Mouse (Mus musculus) cerebellum, postnatal 4 days (tissue): ENCODE measurements around the gene Basp1.
A peak's percentile ranks its signal among the peaks of the same experiment; 100 is the strongest.
"Not testable (repeated sequence)": the region's sequence is repeated elsewhere in the genome, so short reads cannot be mapped to it uniquely, and the experiment has no call there.

Experiments used
- DNase-seq, 2 experiments: peaks; one replicate each; pipeline ENCODE4 v3.0.0; 2022; ENCODE audit warnings: low spot score in 2 of 2, mixed read lengths in 1 of 2

Gene Basp1

GRCm38 (mm10) chr15:25413378-25413901 is at the start of gene Basp1:
Gene Basp1, minus strand, starts transcription at chr15:25413764.
- DNase-seq = peak; percentile 67 to 89

GRCm38 (mm10) chr15:25463076-25463475 is 49.5 kb upstream of the Basp1 start:
- DNase-seq = not testable (repeated sequence)

- DNase-seq = no peak
These were observed 48.6 kb upstream of the Basp1 start for GRCm38 (mm10) chr15:25462056-25462762.

- DNase-seq = no peak
These were observed 46.3 kb upstream of the Basp1 start for GRCm38 (mm10) chr15:25459901-25460300.

GRCm38 (mm10) chr15:25457421-25457820 is 43.9 kb upstream of the Basp1 start:
- DNase-seq = no peak

GRCm38 (mm10) chr15:25453538-25453937 is 40.0 kb upstream of the Basp1 start:
- DNase-seq = no peak

- DNase-seq = no peak
These were observed 35.8 kb upstream of the Basp1 start for GRCm38 (mm10) chr15:25449348-25449747.

GRCm38 (mm10) chr15:25448703-25449340 is 35.3 kb upstream of the Basp1 start:
- DNase-seq = no peak

GRCm38 (mm10) chr15:25447136-25447535 is 33.6 kb upstream of the Basp1 start:
- DNase-seq = no peak

- no peak for DNase-seq
These were observed 32.6 kb upstream of the Basp1 start for GRCm38 (mm10) chr15:25446155-25446487.

- no peak for DNase-seq
These were observed 32.0 kb upstream of the Basp1 start for GRCm38 (mm10) chr15:25445361-25446154.

GRCm38 (mm10) chr15:25444208-25444607 is 30.6 kb upstream of the Basp1 start:
- no peak for DNase-seq

GRCm38 (mm10) chr15:25443140-25443790 is 29.7 kb upstream of the Basp1 start:
- no peak for DNase-seq

GRCm38 (mm10) chr15:25441868-25442185 is 28.3 kb upstream of the Basp1 start:
- no peak for DNase-seq

GRCm38 (mm10) chr15:25440991-25441867 is 27.7 kb upstream of the Basp1 start:
- peak; percentile 50 to 78 for DNase-seq

GRCm38 (mm10) chr15:25440317-25440716 is 26.8 kb upstream of the Basp1 start:
- DNase-seq = no peak

- DNase-seq = no peak
These were observed 18.8 kb upstream of the Basp1 start for GRCm38 (mm10) chr15:25432341-25432740.

GRCm38 (mm10) chr15:25430167-25430566 is 16.6 kb upstream of the Basp1 start:
- DNase-seq = no peak

- no peak for DNase-seq
These were observed 15.4 kb upstream of the Basp1 start for GRCm38 (mm10) chr15:25429007-25429406.

GRCm38 (mm10) chr15:25428551-25428950 is 15.0 kb upstream of the Basp1 start:
- peak in 1 of 2 experiments; percentile 29 for DNase-seq

- DNase-seq = no peak
These were observed 6.7 kb upstream of the Basp1 start for GRCm38 (mm10) chr15:25420266-25420665.
